Mouse (Mus musculus) olfactory bulb, adult 2 months (tissue): ENCODE measurements around the gene Vps4a.

Experiments
- CTCF ChIP-seq: fragments of 200-500 bp; IDR thresholded peaks from 2 replicates; pipeline ENCODE4 v1.5.1; 2012; ENCODE audit warnings: low read depth, mild to moderate bottlenecking, low read length, moderate library complexity; ENCODE audit not compliant: insufficient read depth
- POLR2A ChIP-seq: fragments of 200-500 bp; IDR thresholded peaks from 2 replicates; pipeline ENCODE4 v1.6.1; 2012; ENCODE audit warnings: mild to moderate bottlenecking, low read depth, low read length, moderate library complexity; ENCODE audit not compliant: insufficient read depth

GRCm38 (mm10) chr8:107014915-107015314 lies 16.1 kb upstream of the Vps4a start:
- TF ChIP-seq CTCF: no peak
- TF ChIP-seq POLR2A: no peak
